Mouse (Mus musculus) intestine, postnatal 0 days (tissue): ENCODE data around the gene Tuba3a. TPM values are rescaled to one million over a fixed set of nuclear protein-coding genes. Genes with fewer than 3 reads are reported as not detected.
A peak's percentile ranks its signal among the peaks of the same experiment; 100 is the strongest.

Source experiments
- ATAC-seq: fragments of 200-750 bp; cut with Nextera tagmentation; 2 replicates; pipeline ENCODE4 v1.8.0; 2017; ENCODE audit warnings: mild to moderate bottlenecking, moderate TSS enrichment, moderate library complexity
- H3K27ac ChIP-seq: fragments of 300-500 bp; sonication (generic); 2 replicates; pipeline ENCODE4 v1.5.1; 2014; ENCODE audit warnings: mild to moderate bottlenecking, low read depth, low read length, moderate library complexity
- H3K27me3 ChIP-seq: fragments of 300-500 bp; sonication (generic); replicated peaks from 2 replicates; pipeline ENCODE4 v1.6.1; 2014; ENCODE audit warnings: low read length, mixed read lengths; ENCODE audit not compliant: control insufficient read depth, insufficient read depth
- H3K36me3 ChIP-seq: fragments of 300-500 bp; sonication (generic); 2 replicates; pipeline ENCODE4 v1.6.1; 2014; ENCODE audit warnings: mild to moderate bottlenecking, moderate library complexity; ENCODE audit not compliant: control insufficient read depth, insufficient read depth
- H3K4me1 ChIP-seq: fragments of 300-500 bp; sonication (generic); replicated peaks from 2 replicates; pipeline ENCODE4 v1.6.1; 2014; ENCODE audit warnings: antibody characterized with exemption, low read length, mixed read lengths; ENCODE audit not compliant: control insufficient read depth, insufficient read depth
- H3K4me2 ChIP-seq: fragments of 300-500 bp; sonication (generic); replicated peaks from 2 replicates; pipeline ENCODE4 v1.6.1; 2014; ENCODE audit warnings: low read depth, mild to moderate bottlenecking, moderate library complexity
- H3K4me3 ChIP-seq: fragments of 300-500 bp; sonication (generic); 2 replicates; pipeline ENCODE4 v1.5.1; 2014; ENCODE audit warnings: low read depth, low read length
- H3K9ac ChIP-seq: fragments of 300-500 bp; sonication (generic); 2 replicates; pipeline ENCODE4 v1.6.1; 2014; ENCODE audit warnings: mild to moderate bottlenecking, low read depth, low read length
- H3K9me3 ChIP-seq: fragments of 300-500 bp; sonication (generic); 2 replicates; pipeline ENCODE4 v1.6.1; 2016; ENCODE audit warnings: mixed run types; ENCODE audit not compliant: control insufficient read depth
- CTCF ChIP-seq: sonication (generic); IDR thresholded peaks from 2 replicates; pipeline ENCODE4 v1.5.1; 2016; ENCODE audit warnings: low read depth, mild to moderate bottlenecking, control low read depth, antibody characterized with exemption, moderate library complexity
- WGBS: fragments of 180-500 bp; shearing (Covaris S2); extraction: QIAGEN DNeasy Blood & Tissue Kit; methylation state at CpG from one replicate; pipeline ENCODE4 v1.1.7; 2014; 5-methylcytosine and 5-hydroxymethylcytosine counted together
- polyA plus RNA-seq: library from polyadenylated mRNA; unstranded; fragments of >200 nt; fragmentation: Nextera tagmentation; extraction: Ambion mirVana; gene quantifications from 2 replicates; pipeline ENCODE4 v1.2.1, GENCODE M21; 2015

Gene Tuba3a
- polyA plus RNA-seq, result not detected in 2 replicates

GRCm38 (mm10) chr6:125285890-125286289 is at the start of gene Tuba3a:
Gene Tuba3a (minus strand): TSS chr6:125286042.
- H3K27me3 ChIP-seq, result no peaks in the 10 kb centered on the region
- no peak for TF ChIP-seq CTCF
- H3K9ac ChIP-seq, result no peak within 1 kb of the TSS
- H3K27ac ChIP-seq, result no peak within 1 kb of the TSS
- no peak within 1 kb of the TSS for H3K4me3 ChIP-seq
- no peak for ATAC-seq
- no peaks in the 10 kb centered on the region; the same call in 1 of the 2 replicates for H3K4me1 ChIP-seq
- no peaks in the 10 kb centered on the region for H3K9me3 ChIP-seq
- no peaks in the 10 kb centered on the region for H3K36me3 ChIP-seq
- H3K4me2 ChIP-seq, result no peak within 1 kb of the TSS
- 97% methylated on average over 22 of the region's 22 CpGs for WGBS

GRCm38 (mm10) chr6:125334356-125334755 is 48.5 kb upstream of the Tuba3a start:
- Histone ChIP-seq H3K9ac (no peak overlapping the region), H3K27ac (no peak overlapping the region), H3K36me3 (no peaks in the 10 kb centered on the region), H3K27me3 (no peaks in the 10 kb centered on the region), H3K9me3 (no peaks in the 10 kb centered on the region), H3K4me2 (no peak overlapping the region), H3K4me3 (no peak overlapping the region), H3K4me1 (no peaks in the 10 kb centered on the region)
- no peak for TF ChIP-seq CTCF
- WGBS, result 80% methylated on average over 2 of the region's 2 CpGs
- ATAC-seq, result no peak

DNA sequence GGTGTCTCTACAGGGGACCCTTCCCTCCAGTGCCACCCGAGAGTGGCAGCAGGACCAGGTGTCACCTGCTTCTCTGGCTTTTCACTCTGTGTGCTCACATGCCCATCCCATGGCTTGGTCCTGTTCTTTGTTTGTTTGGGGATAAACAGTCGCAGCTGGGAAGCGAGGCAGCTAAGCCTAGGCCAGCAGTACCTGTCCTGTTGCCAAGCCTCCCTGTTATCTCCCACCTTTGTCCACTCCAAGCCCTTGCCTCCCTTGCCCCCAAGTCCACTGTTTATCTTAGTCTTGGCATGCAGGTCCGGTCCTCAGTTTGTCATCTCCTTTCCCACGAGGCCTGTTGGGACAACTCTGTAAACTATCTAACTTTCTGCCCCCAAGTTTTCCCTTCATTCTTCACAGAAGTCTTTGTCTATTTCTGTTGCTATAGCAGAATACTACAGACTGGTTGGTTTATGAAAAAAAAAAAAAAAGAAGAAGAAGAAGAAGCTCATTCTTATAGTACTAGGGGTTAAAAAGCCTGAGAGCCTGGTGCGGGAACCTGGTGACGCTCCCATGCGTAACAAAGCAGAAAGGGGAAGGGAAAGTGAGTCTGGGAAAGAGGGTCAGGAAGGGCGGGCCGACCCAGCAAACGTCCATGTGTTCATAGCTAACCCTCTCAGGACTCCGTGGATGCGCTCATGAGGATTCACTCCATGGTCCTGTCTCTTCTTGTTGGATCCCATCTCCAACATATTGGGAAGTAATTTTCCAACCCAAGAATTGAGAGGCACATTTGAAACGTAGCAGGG is 47.5 kb upstream of the Tuba3a start:
- no peak for TF ChIP-seq CTCF
- 68% methylated on average over 14 of the region's 14 CpGs for WGBS
- no peak for ATAC-seq

GRCm38 (mm10) chr6:125330626-125331326 is 44.9 kb upstream of the Tuba3a start:
- no peaks in the 10 kb centered on the region for H3K4me1 ChIP-seq
- WGBS, result under 1% methylated on average over 39 of the region's 39 CpGs
- H3K27me3 ChIP-seq, result no peaks in the 10 kb centered on the region
- 0 out of 2 replicates have a peak overlapping the region, but pooled peaks have one; percentile 24 for H3K27ac ChIP-seq
- peak; percentile 91 for ATAC-seq
- no peaks in the 10 kb centered on the region for H3K9me3 ChIP-seq
- peak; percentile 34 for TF ChIP-seq CTCF
- H3K4me2 ChIP-seq, result peak overlapping the region; percentile 83
- no peaks in the 10 kb centered on the region for H3K36me3 ChIP-seq
- H3K9ac ChIP-seq, result peak overlapping the region; percentile 55
- peak overlapping the region; percentile 46 for H3K4me3 ChIP-seq

More for the DNA sequence above, 47.5 kb upstream of the Tuba3a start:
- Histone ChIP-seq H3K36me3 (no peaks in the 10 kb centered on the region), H3K27ac (no peak overlapping the region), H3K9ac (no peak overlapping the region), H3K4me3 (no peak overlapping the region), H3K4me1 (no peaks in the 10 kb centered on the region), H3K27me3 (no peaks in the 10 kb centered on the region), H3K9me3 (no peaks in the 10 kb centered on the region), H3K4me2 (no peak overlapping the region)

DNA sequence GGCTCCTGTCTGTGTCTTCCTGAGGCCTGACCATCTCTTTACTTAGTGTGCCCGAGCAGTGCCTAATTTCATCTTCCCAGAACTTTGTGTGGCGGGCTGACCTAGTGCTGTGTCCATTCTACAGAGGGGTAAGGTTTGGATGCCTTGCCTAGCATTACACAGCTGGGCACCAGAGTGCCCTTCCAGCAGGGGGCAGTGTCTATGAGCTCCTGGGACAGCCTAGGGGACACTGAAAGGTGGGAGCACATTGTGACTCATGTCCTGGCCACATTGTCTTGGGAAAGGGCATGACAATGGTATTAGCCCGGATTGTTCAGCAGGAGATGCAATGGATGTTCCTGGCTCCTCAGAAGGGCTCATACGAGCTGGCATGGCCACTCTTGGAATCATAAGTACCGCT is 42.4 kb upstream of the Tuba3a start:
- no peak overlapping the region for H3K4me2 ChIP-seq
- H3K27ac ChIP-seq, result no peak overlapping the region
- H3K9ac ChIP-seq, result no peak overlapping the region
- H3K4me1 ChIP-seq, result no peaks in the 10 kb centered on the region
- no peaks in the 10 kb centered on the region for H3K36me3 ChIP-seq
- TF ChIP-seq CTCF, result peak; percentile 77
- H3K9me3 ChIP-seq, result no peaks in the 10 kb centered on the region
- H3K4me3 ChIP-seq, result no peak overlapping the region
- 83% methylated on average over 5 of the region's 5 CpGs for WGBS
- ATAC-seq, result no peak
- no peaks in the 10 kb centered on the region for H3K27me3 ChIP-seq

GRCm38 (mm10) chr6:125325337-125325736 is 39.5 kb upstream of the Tuba3a start:
- no peaks in the 10 kb centered on the region for H3K9me3 ChIP-seq
- no peak overlapping the region for H3K4me3 ChIP-seq
- H3K4me1 ChIP-seq, result no peaks in the 10 kb centered on the region
- 0 out of 2 replicates have a peak, but pooled peaks have one; percentile 23 for ATAC-seq
- TF ChIP-seq CTCF, result no peak
- H3K27me3 ChIP-seq, result no peaks in the 10 kb centered on the region; the same call in 1 of the 2 replicates
- H3K4me2 ChIP-seq, result no peak overlapping the region
- 36% methylated on average over 6 of the region's 6 CpGs for WGBS
- no peak overlapping the region for H3K9ac ChIP-seq
- no peaks in the 10 kb centered on the region for H3K36me3 ChIP-seq
- H3K27ac ChIP-seq, result no peak overlapping the region
